Mouse (Mus musculus) testis, postnatal 14 days (tissue): ENCODE data around the gene Rab17.

Source experiments
- DNase-seq: peaks from one replicate; pipeline ENCODE4 v3.0.0; 2021; ENCODE audit warnings: low spot score

Rab17 gene

GRCm38 (mm10) chr1:90969347-90969784, at the start of gene Rab17:
Gene Rab17 (minus strand): TSS chr1:90969661.
- no peak for DNase-seq

GRCm38 (mm10) chr1:91017111-91017758, 47.8 kb upstream of the Rab17 start:
- no peak for DNase-seq

- DNase-seq, result no peak
These were observed 46.1 kb upstream of the Rab17 start for GRCm38 (mm10) chr1:91015571-91015970.

- DNase-seq, result no peak
These were observed 44.3 kb upstream of the Rab17 start for GRCm38 (mm10) chr1:91013803-91014202.

GRCm38 (mm10) chr1:91011336-91011735, 41.9 kb upstream of the Rab17 start:
- no peak for DNase-seq

GRCm38 (mm10) chr1:91010716-91011115, 41.3 kb upstream of the Rab17 start:
- DNase-seq, result no peak

- no peak for DNase-seq
These were observed 40.8 kb upstream of the Rab17 start for GRCm38 (mm10) chr1:91010216-91010615.

- no peak for DNase-seq
These were observed 39.8 kb upstream of the Rab17 start for GRCm38 (mm10) chr1:91009266-91009665.

GRCm38 (mm10) chr1:91008746-91009145, 39.3 kb upstream of the Rab17 start:
- no peak for DNase-seq

- DNase-seq, result no peak
These were observed 38.8 kb upstream of the Rab17 start for GRCm38 (mm10) chr1:91008147-91008682.

GRCm38 (mm10) chr1:91006708-91007107, 37.2 kb upstream of the Rab17 start:
- no peak for DNase-seq

- DNase-seq, result no peak
These were observed 36.6 kb upstream of the Rab17 start for GRCm38 (mm10) chr1:91006037-91006436.

- no peak for DNase-seq
These were observed 34.2 kb upstream of the Rab17 start for GRCm38 (mm10) chr1:91003522-91004253.

- no peak for DNase-seq
These were observed 33.2 kb upstream of the Rab17 start for GRCm38 (mm10) chr1:91002641-91003040.

GRCm38 (mm10) chr1:91001871-91002539, 32.5 kb upstream of the Rab17 start:
- DNase-seq, result no peak

- no peak for DNase-seq
These were observed 31.6 kb upstream of the Rab17 start for GRCm38 (mm10) chr1:91001101-91001500.

GRCm38 (mm10) chr1:90999911-91000601, 30.6 kb upstream of the Rab17 start:
- DNase-seq, result no peak

GRCm38 (mm10) chr1:90998891-90999611, 29.6 kb upstream of the Rab17 start:
- DNase-seq, result no peak

GRCm38 (mm10) chr1:90998268-90998890, 28.9 kb upstream of the Rab17 start, which contains the start of gene Lrrfip1:
Gene Lrrfip1 (plus strand): TSS chr1:90998737.
- no peak for DNase-seq

- DNase-seq, result no peak
These were observed 28.2 kb upstream of the Rab17 start for GRCm38 (mm10) chr1:90997641-90998040.

- DNase-seq, result no peak
These were observed 27.7 kb upstream of the Rab17 start for GRCm38 (mm10) chr1:90997136-90997535.
